Mouse (Mus musculus): ENCODE measurements around the gene Olfr1357. TPM values are rescaled to one million over a fixed set of nuclear protein-coding genes. Genes with fewer than 3 reads are reported as not detected.

Olfr1357 gene
- polyA plus RNA-seq, 1 experiment from 2014 or later: not detected

GRCm38 (mm10) chr10:78581121-78581520 lies 36.8 kb downstream of the Olfr1357 start:
- peaks cover 34% of the 10 kb centered on the region for H3K36me3 ChIP-seq (replicated peaks)

GRCm38 (mm10) chr10:78578204-78578603 lies 39.7 kb downstream of the Olfr1357 start:
- Histone ChIP-seq H3K27ac (replicated peaks) (no peak overlapping the region), H3K4me3 (replicated peaks) (no peak overlapping the region), H3K9ac (no peak overlapping the region), H3K36me3 (replicated peaks) (peaks cover 33% of the 10 kb centered on the region), H3K27me3 (no peaks in the 10 kb centered on the region), H3K9me3 (replicated peaks) (no peaks in the 10 kb centered on the region), H3K4me1 (replicated peaks) (peaks cover 32% of the 10 kb centered on the region), H3K4me2 (no peak overlapping the region)
- 53% methylated on average over 3 of the region's 3 CpGs for WGBS (ENCODE audit: insufficient replicate concordance)
- no peak for ATAC-seq (ENCODE audit: insufficient read depth)

More at GRCm38 (mm10) chr10:78581121-78581520, 36.8 kb downstream of the Olfr1357 start:
- Histone ChIP-seq H3K9me3 (replicated peaks) (no peaks in the 10 kb centered on the region), H3K4me2 (no peak overlapping the region), H3K27me3 (no peaks in the 10 kb centered on the region), H3K27ac (replicated peaks) (no peak overlapping the region), H3K4me3 (replicated peaks) (no peak overlapping the region), H3K9ac (no peak overlapping the region), H3K4me1 (replicated peaks) (peaks cover 10% of the 10 kb centered on the region)
- no peak for ATAC-seq (ENCODE audit: insufficient read depth)
- 80% methylated on average over 7 of the region's 7 CpGs for WGBS (ENCODE audit: insufficient replicate concordance)

- Histone ChIP-seq H3K27me3 (no peaks in the 10 kb centered on the region), H3K4me2 (peak overlapping the region; percentile 86; the same call in 1 of the 2 replicates)
- WGBS (ENCODE audit: insufficient replicate concordance): 72% methylated on average over 16 of the region's 16 CpGs
These were observed 41.3 kb downstream of the Olfr1357 start for GRCm38 (mm10) chr10:78576435-78577184.

GRCm38 (mm10) chr10:78575690-78576089 lies 42.2 kb downstream of the Olfr1357 start:
- no peaks in the 10 kb centered on the region for H3K9me3 ChIP-seq (replicated peaks)
- peak overlapping the region; percentile 86 for H3K4me2 ChIP-seq
- H3K4me3 ChIP-seq (replicated peaks): peak overlapping the region; percentile 67
- H3K36me3 ChIP-seq (replicated peaks): peaks cover 22% of the 10 kb centered on the region
- peak overlapping the region; percentile 74; the same call in 1 of the 2 replicates for H3K27ac ChIP-seq (replicated peaks)
- H3K4me1 ChIP-seq (replicated peaks): peaks cover 32% of the 10 kb centered on the region
- ATAC-seq (ENCODE audit: insufficient read depth): no peak
- peak overlapping the region; percentile 64; the same call in 1 of the 2 replicates for H3K9ac ChIP-seq
- 67% methylated on average over 2 of the region's 2 CpGs for WGBS (ENCODE audit: insufficient replicate concordance)
- 0 out of 2 replicates have a peak, but pooled peaks cover 4% of the 10 kb centered on the region for H3K27me3 ChIP-seq

More at GRCm38 (mm10) chr10:78576435-78577184, 41.3 kb downstream of the Olfr1357 start:
- ATAC-seq (ENCODE audit: insufficient read depth): no peak
- H3K36me3 ChIP-seq (replicated peaks): peaks cover 25% of the 10 kb centered on the region
- no peak overlapping the region for H3K9ac ChIP-seq
- no peaks in the 10 kb centered on the region for H3K9me3 ChIP-seq (replicated peaks)
- no peak overlapping the region for H3K27ac ChIP-seq (replicated peaks)
- H3K4me3 ChIP-seq (replicated peaks): no peak overlapping the region; the same call in 1 of the 2 replicates
- peaks cover 32% of the 10 kb centered on the region for H3K4me1 ChIP-seq (replicated peaks)

DNA sequence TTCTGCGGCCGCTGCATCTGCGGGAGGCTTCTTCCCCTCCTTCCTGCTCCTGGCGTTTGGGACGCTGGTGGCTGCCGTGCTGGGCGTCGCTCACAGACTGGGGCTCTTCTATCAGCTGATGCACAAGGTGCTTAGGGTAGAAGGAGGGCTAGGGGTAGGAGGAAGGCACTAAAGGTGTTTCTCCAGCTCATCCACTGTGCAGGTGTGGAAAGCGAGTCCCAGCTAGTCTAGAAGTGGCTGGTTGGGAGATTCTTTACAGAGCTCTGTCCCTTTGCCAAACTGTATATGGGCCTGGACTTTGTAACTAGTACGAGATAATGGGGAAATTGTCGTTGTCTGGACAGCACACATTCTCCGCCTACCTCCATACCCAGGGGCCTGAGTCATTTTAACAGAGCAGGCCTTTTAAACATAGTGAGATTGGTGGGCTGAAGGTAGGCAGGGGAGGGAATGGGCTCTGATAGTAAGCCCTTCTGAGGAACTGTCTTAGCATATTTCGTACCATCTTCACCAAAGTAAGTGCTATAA lies 42.7 kb downstream of the Olfr1357 start:
- H3K4me3 ChIP-seq (replicated peaks): peak overlapping the region; percentile 67
- peak overlapping the region; percentile 64 for H3K9ac ChIP-seq
- H3K27ac ChIP-seq (replicated peaks): peak overlapping the region; percentile 74
- peaks cover 32% of the 10 kb centered on the region for H3K4me1 ChIP-seq (replicated peaks)
- WGBS (ENCODE audit: insufficient replicate concordance): 9% methylated on average over 13 of the region's 13 CpGs
- ATAC-seq (ENCODE audit: insufficient read depth): peak; percentile 7; the same call in 1 of the 2 replicates
- peaks cover 22% of the 10 kb centered on the region for H3K36me3 ChIP-seq (replicated peaks)
- H3K27me3 ChIP-seq: 0 out of 2 replicates have a peak, but pooled peaks cover 10% of the 10 kb centered on the region
- no peaks in the 10 kb centered on the region for H3K9me3 ChIP-seq (replicated peaks)
- H3K4me2 ChIP-seq: peak overlapping the region; percentile 86

DNA sequence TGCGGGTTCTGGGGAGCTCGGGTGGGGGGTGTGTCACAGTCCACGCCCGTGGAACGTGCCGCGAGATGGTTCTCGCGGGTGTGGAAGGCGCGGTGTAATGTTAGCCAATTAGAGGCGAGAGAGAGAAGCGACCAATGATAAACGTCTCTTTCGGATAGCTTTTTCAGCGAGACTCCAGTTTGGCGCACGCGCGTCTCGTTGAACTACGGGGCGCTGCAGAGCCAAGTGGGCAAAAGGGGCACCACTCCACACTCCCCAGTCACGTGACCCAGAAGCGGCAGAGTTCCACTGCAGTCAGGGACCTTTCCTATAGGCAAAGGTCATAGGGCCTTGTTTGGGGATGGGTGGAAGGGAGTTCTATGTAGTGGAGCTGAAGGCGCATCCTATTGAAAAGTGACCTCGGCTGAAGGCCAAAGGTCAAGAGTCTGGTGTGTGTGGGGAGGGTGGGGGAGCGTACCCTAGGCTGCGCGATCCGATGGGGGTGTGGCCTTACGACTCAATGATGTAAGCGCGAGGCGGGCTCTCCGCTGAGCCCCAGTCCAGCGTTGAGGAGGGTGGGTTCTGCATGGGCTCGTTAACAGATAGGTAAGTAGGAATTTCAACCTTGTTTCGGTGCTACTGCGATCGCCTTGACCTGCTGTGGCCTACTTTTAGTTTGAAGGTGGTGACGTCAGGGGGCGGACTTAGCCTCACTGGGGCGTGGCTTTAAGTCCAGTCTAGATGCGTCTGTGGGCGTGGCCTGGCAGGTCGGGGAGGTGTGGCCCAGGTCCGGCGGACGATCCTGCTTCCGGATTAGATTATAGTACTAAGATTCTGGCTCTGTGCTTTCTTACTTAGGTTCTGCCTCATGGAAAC lies 43.4 kb downstream of the Olfr1357 start, which contains the start of gene Ilvbl:
Gene Ilvbl (plus strand): TSS at position 97 of the 855 bp plus-strand sequence.
- Histone ChIP-seq H3K27ac (replicated peaks) (peak within 1 kb of the TSS; percentile 74), H3K9me3 (replicated peaks) (no peaks in the 10 kb centered on the region), H3K4me2 (peak within 1 kb of the TSS; percentile 86), H3K36me3 (replicated peaks) (peaks cover 17% of the 10 kb centered on the region), H3K4me1 (replicated peaks) (peaks cover 32% of the 10 kb centered on the region), H3K9ac (peak within 1 kb of the TSS; percentile 64), H3K27me3 (0 out of 2 replicates have a peak, but pooled peaks cover 12% of the 10 kb centered on the region), H3K4me3 (replicated peaks) (peak within 1 kb of the TSS; percentile 67)
- under 1% methylated on average over 51 of the region's 51 CpGs for WGBS (ENCODE audit: insufficient replicate concordance)
- ATAC-seq (ENCODE audit: insufficient read depth): peak; percentile 86

DNA sequence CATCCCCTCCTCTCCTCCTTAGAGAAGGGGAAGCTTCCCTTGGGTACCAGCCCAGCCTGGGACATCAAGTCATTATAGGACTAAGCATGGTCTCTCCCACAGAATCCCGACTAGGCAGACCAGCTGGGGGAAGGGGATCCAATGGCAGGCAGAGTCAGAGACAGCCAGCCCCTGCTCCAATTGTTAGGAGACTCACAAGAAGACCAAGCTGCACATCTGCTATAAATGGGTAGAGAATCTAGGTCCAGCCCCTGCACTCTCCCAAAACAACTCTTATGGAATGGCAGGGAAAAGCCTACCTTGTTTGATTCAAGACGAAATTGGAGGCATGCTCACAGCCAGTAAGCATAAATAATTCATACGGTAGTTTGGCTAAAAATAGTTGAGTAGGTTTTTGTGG lies 44.6 kb downstream of the Olfr1357 start:
- no peak for ATAC-seq (ENCODE audit: insufficient read depth)
- H3K27ac ChIP-seq (replicated peaks): no peak overlapping the region
- no peak overlapping the region for H3K4me3 ChIP-seq (replicated peaks)
- H3K4me2 ChIP-seq: no peak overlapping the region
- WGBS (ENCODE audit: insufficient replicate concordance): 65% methylated on average over 3 of the region's 3 CpGs
- no peak overlapping the region for H3K9ac ChIP-seq
- H3K27me3 ChIP-seq: 0 out of 2 replicates have a peak, but pooled peaks cover 12% of the 10 kb centered on the region
- H3K9me3 ChIP-seq (replicated peaks): no peaks in the 10 kb centered on the region
- peaks cover 32% of the 10 kb centered on the region for H3K4me1 ChIP-seq (replicated peaks)
- H3K36me3 ChIP-seq (replicated peaks): peaks cover 10% of the 10 kb centered on the region; the same call in 1 of the 2 replicates

- Histone ChIP-seq H3K4me2 (no peak overlapping the region), H3K27ac (replicated peaks) (no peak overlapping the region), H3K27me3 (0 out of 2 replicates have a peak, but pooled peaks cover 12% of the 10 kb centered on the region), H3K4me1 (replicated peaks) (peaks cover 20% of the 10 kb centered on the region), H3K4me3 (replicated peaks) (no peak overlapping the region), H3K9me3 (replicated peaks) (no peaks in the 10 kb centered on the region), H3K9ac (no peak overlapping the region), H3K36me3 (replicated peaks) (no peaks in the 10 kb centered on the region)
- ATAC-seq (ENCODE audit: insufficient read depth): no peak
- WGBS (ENCODE audit: insufficient replicate concordance): 55% methylated on average over 2 of the region's 2 CpGs
These were observed 47.0 kb downstream of the Olfr1357 start for GRCm38 (mm10) chr10:78570897-78571296.

- Histone ChIP-seq H3K9me3 (replicated peaks) (no peaks in the 10 kb centered on the region), H3K4me1 (replicated peaks) (peaks cover 15% of the 10 kb centered on the region), H3K4me3 (replicated peaks) (no peak overlapping the region), H3K9ac (no peak overlapping the region), H3K27ac (replicated peaks) (no peak overlapping the region), H3K4me2 (no peak overlapping the region), H3K36me3 (replicated peaks) (no peaks in the 10 kb centered on the region), H3K27me3 (0 out of 2 replicates have a peak, but pooled peaks cover 12% of the 10 kb centered on the region)
- ATAC-seq (ENCODE audit: insufficient read depth): no peak
- WGBS (ENCODE audit: insufficient replicate concordance): 44% methylated on average over 6 of the region's 6 CpGs
These were observed 47.5 kb downstream of the Olfr1357 start for GRCm38 (mm10) chr10:78570416-78570815.

- no peak overlapping the region for H3K4me3 ChIP-seq (replicated peaks)
- H3K4me1 ChIP-seq (replicated peaks): peaks cover 10% of the 10 kb centered on the region
- H3K9me3 ChIP-seq (replicated peaks): no peaks in the 10 kb centered on the region
- 42% methylated on average over 3 of the region's 3 CpGs for WGBS (ENCODE audit: insufficient replicate concordance)
- H3K36me3 ChIP-seq (replicated peaks): no peaks in the 10 kb centered on the region
- no peak overlapping the region for H3K27ac ChIP-seq (replicated peaks)
- H3K4me2 ChIP-seq: no peak overlapping the region
- no peak for ATAC-seq (ENCODE audit: insufficient read depth)
- 0 out of 2 replicates have a peak, but pooled peaks cover 12% of the 10 kb centered on the region for H3K27me3 ChIP-seq
- H3K9ac ChIP-seq: no peak overlapping the region
These were observed 48.2 kb downstream of the Olfr1357 start for GRCm38 (mm10) chr10:78569686-78570085.

Data from liver, embryonic 15.5 days (tissue).